Mouse (Mus musculus) urinary bladder, postnatal 4 days (tissue): ENCODE data around the gene Chsy1.

ENCODE experiments used
- DNase-seq, 2 experiments: peaks; one replicate each; pipeline ENCODE4 v3.0.0; 2021 to 2022; ENCODE audit warnings: low spot score in 2 of 2

The Chsy1 gene

DNA sequence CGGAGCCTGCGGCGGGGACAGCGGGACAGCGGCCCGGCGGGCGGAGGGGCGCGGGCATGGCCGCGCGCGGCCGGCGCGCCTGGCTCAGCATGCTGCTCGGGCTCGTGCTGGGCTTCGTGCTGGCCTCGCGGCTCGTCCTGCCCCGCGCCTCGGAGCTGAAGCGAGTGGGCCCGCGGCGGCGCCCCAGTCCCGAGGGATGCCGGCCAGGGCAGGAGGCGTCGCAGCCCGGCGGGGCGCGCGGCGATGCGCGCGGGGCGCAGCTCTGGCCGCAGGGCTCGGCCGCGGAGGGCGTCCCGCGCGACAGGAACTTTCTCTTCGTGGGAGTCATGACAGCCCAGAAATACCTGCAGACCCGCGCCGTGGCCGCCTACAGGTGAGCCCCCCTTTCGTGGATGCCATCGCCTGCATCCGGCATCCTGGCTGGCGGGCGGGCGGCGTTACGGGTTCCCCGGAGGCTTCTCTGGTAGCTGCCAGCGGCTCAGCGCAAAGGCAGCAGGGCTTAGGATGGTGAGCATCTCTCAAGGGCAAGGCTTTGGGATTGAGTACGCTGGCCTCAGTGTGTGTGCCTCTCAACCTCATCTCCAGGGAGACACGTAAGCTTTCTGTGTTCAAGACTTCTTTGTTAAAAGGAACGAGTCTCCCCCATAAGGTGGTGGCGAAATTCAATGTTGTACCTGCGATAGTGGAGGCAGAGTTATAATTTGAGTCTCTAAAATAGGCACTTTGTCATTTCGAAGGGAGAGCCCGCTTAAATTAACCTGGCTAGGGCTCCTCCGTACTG lies 730 bp downstream of the Chsy1 start:
- peak in 1 of 2 experiments; percentile 38 for DNase-seq

- DNase-seq, result no peak
Observed at GRCm38 (mm10) chr7:66110636-66111112, 1.4 kb downstream of the Chsy1 start.

GRCm38 (mm10) chr7:66111211-66111610 lies 1.9 kb downstream of the Chsy1 start:
- no peak for DNase-seq

DNA sequence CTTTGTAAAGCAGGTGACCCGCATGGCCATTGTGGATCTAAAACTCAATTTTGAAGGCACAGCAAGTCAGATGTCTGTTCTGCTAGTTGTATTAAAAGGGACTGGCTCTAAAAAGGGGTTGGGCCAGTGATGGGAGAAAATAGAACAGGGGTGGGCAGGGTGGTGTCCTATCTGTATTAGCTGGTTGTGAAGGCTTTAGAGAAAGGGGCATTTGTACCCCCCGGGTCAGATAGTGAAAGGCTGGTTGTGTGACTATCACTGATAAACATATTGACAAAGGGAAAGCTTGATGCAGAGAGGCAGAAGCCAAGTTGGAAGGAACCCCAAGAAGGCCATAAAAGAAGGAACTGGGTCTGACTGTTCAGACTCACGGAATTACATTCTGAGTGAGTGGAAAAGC lies 4.2 kb downstream of the Chsy1 start:
- no peak for DNase-seq

- DNase-seq, result no peak
Observed at GRCm38 (mm10) chr7:66115821-66116343, 6.6 kb downstream of the Chsy1 start.

- DNase-seq, result no peak
Observed at GRCm38 (mm10) chr7:66116906-66117482, 7.7 kb downstream of the Chsy1 start.

GRCm38 (mm10) chr7:66118046-66118445 lies 8.7 kb downstream of the Chsy1 start:
- DNase-seq, result no peak

- DNase-seq, result no peak
Observed at GRCm38 (mm10) chr7:66118796-66119195, 9.5 kb downstream of the Chsy1 start.

DNA sequence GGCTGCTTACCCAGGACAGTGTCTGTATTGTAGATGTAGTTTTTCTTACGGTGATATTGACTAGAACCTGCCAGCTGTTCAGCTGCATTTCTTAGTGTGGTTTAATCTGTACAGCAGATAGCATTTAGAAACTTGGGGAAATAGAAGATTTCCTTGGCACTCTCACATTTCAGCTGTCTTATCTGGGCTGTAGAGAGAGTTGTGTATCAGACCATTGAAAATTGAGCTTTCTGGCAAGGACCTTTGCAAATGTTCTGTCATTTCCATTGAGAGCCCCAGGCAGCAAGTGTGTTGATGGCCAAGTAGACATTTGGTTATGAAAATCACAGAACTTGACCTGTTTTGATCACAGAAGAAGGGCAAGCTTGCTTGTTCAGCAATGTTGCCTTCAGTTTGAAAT lies 10.8 kb downstream of the Chsy1 start:
- DNase-seq, result no peak

DNA sequence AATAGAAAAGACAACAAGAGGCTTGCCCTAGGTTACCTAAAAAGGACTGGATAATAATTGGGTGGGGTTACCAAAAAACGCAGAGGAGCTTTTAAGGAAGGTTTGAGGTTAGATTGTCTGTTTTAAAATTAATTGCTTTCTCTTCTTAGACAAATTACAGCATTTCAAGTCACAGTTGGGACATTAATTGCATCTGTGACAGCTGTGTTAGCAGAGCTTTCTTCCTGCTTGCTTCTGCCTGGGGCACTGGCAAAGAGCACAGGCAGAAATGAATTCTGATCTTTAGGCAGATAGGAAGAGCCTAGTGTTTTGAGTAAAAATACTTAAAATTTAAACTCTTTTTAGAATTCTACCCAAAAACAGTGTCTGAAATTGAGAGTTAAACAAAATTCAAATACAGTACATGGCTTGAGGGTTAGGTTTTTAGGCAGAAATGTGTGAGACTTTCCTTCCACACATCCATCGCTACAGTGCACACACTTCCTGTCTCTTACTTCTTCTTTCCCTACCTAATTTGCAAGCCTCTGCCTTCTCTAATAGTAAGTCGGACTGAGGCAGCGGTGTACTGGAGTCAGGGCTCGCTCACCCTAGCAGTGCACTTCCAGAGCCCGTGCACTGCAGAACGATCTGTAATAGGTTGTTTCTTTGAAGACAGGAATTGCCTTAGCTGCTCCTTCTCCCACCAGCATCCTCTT lies 11.5 kb downstream of the Chsy1 start:
- no peak for DNase-seq

GRCm38 (mm10) chr7:66124551-66124968 lies 15.2 kb downstream of the Chsy1 start:
- no peak for DNase-seq

DNA sequence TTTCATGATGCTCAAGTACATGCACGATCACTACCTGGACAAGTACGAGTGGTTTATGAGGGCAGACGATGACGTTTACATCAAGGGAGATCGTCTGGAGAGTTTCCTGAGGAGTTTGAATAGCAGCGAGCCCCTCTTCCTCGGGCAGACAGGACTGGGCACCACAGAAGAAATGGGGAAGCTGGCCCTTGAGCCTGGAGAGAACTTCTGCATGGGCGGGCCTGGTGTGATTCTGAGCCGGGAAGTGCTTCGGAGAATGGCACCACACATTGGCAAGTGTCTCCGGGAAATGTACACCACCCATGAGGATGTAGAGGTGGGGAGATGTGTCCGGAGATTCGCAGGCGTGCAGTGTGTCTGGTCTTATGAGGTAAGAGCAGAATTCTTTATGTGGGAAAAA lies 16.1 kb downstream of the Chsy1 start:
- DNase-seq, result no peak

- DNase-seq, result no peak
Observed at GRCm38 (mm10) chr7:66127951-66128645, 18.8 kb downstream of the Chsy1 start.

DNA sequence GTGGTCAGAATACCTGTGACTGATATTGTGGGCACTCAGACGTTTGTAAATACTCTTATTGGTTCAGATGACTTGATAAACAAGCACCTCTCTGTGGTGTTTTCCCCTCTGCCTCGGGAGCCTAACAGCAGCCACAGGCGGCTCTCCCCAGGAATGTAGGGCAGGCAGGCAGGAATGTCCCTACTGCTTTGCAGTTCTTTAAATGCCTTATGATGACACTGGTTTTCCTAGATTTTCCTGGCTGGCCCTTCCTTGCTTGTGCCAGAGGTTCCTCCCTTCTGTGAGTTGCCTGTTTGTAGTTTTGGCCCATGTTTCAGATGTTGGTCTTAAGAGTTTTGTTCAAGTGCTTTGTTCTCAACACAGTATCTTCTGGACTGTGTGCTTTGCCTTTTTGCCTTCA lies 19.5 kb downstream of the Chsy1 start:
- no peak for DNase-seq

DNA sequence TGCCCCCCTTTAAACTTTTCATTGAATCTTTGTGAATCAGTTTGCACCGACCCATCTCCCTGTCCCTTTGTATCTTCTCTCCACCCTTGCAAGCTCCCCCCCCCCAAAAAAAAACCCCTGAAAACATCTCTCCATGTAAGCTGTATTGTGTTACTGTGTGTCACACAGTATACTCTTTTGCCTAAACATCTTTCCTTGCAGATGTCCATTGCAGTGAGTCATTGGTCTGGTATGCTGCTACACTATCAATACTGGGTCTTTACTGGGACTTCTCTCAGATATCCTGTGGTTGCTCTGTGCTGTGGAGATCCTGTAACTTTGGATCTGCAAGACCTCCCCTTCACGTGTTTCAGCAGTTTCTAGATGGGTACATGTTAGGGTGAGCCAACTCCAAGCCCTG lies 21.0 kb downstream of the Chsy1 start:
- DNase-seq, result no peak

GRCm38 (mm10) chr7:66131776-66132421 lies 22.6 kb downstream of the Chsy1 start:
- DNase-seq, result no peak

GRCm38 (mm10) chr7:66134154-66134553 lies 24.8 kb downstream of the Chsy1 start:
- DNase-seq, result no peak

DNA sequence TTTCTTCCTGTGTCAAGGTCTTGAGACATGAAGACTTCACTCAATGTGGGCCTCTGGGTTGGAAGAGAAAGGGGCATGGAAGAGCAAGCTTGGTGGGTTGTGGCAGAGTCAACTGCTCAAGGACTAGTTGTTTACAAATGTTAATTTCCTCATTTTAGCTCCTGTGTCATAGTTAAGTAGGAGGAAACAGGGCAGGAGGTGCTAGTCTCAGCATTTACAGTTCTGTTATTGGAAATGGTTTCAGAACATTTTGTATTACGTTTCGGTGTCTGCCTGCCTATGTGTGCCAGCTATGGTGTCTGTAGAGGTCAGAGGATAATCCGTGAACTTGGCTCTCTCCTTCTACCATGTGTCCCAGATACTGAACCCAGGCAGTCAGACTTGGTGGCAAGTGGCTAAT lies 26.3 kb downstream of the Chsy1 start:
- no peak for DNase-seq

DNA sequence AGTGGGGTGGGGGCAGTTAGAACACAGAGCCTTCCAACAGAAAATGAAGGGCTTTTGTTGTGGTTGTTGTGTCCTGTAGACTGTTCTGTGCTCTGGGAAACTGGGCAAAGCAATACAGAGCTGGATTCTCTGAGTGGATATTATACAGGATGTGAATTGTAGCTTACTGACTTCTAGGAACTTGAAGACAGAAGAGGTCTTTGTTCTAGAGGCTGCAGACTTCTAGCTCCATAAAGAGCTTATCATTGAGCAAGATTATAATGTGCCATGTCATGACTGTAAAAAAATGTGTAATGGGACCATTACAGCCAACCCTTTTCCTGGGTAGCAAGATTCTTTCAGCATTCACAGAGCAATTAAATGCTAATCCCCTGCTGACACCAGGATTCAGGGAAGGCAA lies 26.9 kb downstream of the Chsy1 start:
- no peak for DNase-seq

GRCm38 (mm10) chr7:66137309-66137708 lies 28.0 kb downstream of the Chsy1 start:
- no peak for DNase-seq

DNA sequence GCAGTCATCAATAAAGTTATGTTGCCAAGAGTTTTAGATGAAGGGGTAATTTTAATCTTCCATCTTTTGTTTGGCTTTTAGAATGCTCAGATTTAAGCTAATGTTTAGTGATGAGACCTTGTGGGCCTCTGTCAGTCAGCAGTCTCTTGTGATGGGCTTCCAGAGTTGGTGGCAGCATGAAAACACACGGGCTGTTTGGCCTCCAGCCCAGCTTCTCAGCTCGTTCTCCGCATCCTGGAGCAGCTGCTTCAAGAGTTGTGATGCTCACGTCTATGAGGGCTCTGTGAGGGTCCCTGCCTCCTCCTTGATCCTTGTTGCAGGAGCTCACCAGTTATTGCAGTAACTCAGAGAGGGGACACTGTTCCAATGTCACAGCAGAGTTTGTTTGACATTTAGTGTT lies 29.0 kb downstream of the Chsy1 start:
- no peak for DNase-seq
